Mouse (Mus musculus): ENCODE measurements at regions not wholly inside any gene's neighbourhood (a gene's known extent, or its start where the extent isn't known, plus 50 kb on each side); places are given as distances from the start of the nearest gene placed in this dataset.
A peak's percentile ranks its signal among the peaks of the same experiment; 100 is the strongest.

GRCm38 (mm10) chr3:148324911-148325621, 665.3 kb downstream of the Adgrl2 start:
- no peak for DNase-seq (ENCODE audit: low spot score in 2 of 2)

DNA sequence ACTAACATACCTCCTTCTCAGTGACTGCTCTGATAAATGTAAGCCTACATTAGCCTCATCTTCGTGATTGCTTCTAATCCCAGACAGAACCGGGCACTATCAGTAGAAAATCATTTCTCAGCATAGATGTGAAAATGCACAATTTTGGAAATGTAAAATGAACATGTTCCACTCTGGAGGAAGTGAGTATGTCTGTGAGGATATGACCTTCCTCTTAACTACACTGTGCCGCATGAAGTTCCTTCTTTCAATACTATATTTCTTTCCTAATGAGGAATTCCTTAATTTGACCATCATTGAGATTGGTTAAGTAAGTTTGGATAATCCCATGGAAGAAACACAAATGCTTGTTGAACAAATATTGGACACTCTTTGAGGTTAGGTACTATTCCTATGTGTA, 668.5 kb downstream of the Adgrl2 start:
- no peak for DNase-seq (ENCODE audit: low spot score in 2 of 2)

DNA sequence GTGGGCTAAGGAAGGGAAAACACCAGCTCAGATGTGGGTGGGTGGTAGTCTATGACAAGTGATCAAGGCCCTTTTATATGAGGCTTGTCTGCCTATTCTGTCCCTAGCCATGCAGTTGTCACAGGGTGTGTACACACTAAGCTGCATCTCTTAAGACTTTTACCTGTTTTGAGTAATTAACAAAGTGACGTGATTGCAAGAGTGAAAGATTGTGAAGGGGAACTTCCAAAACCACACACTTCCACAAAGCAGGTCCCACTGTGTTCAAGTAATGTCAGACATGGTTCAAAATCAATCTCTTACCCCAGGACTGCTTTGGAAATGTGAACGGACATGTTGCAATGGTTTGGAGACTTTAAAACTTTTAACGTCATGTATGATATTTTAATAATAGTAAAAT, 674.2 kb downstream of the Adgrl2 start:
- DNase-seq (ENCODE audit: low spot score in 2 of 2): no peak

GRCm38 (mm10) chr3:148315286-148315685, 675.1 kb downstream of the Adgrl2 start:
- no peak for DNase-seq (ENCODE audit: low spot score in 2 of 2)

- DNase-seq (ENCODE audit: low spot score in 2 of 2): no peak
Observed at GRCm38 (mm10) chr3:148295515-148295914, 694.8 kb downstream of the Adgrl2 start.

- DNase-seq (ENCODE audit: low spot score in 2 of 2): no peak
Observed at GRCm38 (mm10) chr3:148278978-148279377, 711.4 kb downstream of the Adgrl2 start.

GRCm38 (mm10) chr3:148272159-148272848, 718.1 kb downstream of the Adgrl2 start:
- DNase-seq (ENCODE audit: low spot score in 2 of 2): no peak

- DNase-seq (ENCODE audit: low spot score in 2 of 2): no peak
Observed at GRCm38 (mm10) chr3:148268812-148269211, 721.5 kb downstream of the Adgrl2 start.

DNA sequence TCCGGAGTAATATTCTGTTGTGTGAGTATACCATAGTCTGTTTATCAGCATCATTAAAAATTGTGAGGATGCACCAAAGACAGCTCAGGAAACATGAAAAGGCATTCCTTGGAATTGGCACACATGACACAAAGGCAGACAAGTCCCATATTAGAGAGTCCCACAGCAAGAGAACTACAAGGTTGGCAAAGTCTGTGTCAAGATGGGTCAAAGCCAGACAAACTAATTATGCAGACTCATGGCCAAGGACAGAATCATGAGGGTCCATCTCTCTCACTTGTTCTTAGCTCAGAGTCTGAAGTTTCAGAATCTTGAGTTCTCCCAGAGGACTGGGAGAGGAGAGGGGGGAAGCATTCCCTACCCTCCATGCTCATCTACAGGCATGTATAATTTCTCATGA, 731.1 kb downstream of the Adgrl2 start:
- no peak for DNase-seq (ENCODE audit: low spot score in 2 of 2)

- peak; percentile 2 to 66 for DNase-seq (ENCODE audit: low spot score in 2 of 2)
Observed at GRCm38 (mm10) chr3:148248617-148249016, 741.7 kb downstream of the Adgrl2 start.

GRCm38 (mm10) chr3:148246786-148247185, 743.6 kb downstream of the Adgrl2 start:
- DNase-seq (ENCODE audit: low spot score in 2 of 2): no peak

- DNase-seq (ENCODE audit: low spot score in 2 of 2): no peak
Observed at GRCm38 (mm10) chr3:148238093-148238492, 752.3 kb downstream of the Adgrl2 start.

GRCm38 (mm10) chr3:148237555-148237954, 752.8 kb downstream of the Adgrl2 start:
- no peak for DNase-seq (ENCODE audit: low spot score in 2 of 2)

DNA sequence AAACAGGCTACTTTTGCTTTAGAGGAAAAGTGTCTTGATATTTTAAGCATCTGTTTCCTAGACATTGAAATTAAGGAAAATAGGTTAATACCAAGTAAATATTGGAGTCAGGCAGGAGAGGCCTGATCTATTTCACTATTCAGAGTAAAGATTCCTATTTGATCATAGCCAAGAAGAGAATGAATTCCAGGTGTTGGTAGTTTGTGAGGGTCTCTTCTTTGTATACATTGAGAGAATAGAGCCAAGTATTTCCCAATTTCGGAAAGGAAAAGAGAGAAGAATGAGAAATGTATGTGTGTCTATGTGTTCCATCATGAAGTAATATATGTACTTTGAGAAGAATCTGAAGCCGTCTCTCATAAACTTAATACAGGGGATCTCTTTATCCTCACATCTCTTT, 756.7 kb downstream of the Adgrl2 start:
- DNase-seq (ENCODE audit: low spot score in 2 of 2): no peak

DNA sequence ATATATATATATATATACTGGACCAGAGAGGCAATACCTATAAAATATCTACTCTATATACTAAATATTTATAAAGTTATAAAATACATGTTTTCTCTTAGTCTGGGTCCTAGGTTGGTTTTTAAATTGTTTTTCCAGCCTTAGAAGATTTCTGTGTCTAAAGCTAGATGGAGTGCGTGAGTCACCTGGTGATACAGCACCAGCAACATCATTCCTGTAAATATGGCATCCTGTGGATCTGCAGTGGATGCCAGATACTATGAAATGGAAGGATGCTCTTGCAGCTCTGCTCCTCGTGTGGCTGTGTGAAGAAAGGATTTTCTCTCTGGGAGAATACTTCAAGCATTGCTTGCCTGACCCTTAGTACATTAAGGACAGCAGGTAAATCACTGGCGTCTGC, 761.2 kb downstream of the Adgrl2 start:
- no peak for DNase-seq (ENCODE audit: low spot score in 2 of 2)

DNA sequence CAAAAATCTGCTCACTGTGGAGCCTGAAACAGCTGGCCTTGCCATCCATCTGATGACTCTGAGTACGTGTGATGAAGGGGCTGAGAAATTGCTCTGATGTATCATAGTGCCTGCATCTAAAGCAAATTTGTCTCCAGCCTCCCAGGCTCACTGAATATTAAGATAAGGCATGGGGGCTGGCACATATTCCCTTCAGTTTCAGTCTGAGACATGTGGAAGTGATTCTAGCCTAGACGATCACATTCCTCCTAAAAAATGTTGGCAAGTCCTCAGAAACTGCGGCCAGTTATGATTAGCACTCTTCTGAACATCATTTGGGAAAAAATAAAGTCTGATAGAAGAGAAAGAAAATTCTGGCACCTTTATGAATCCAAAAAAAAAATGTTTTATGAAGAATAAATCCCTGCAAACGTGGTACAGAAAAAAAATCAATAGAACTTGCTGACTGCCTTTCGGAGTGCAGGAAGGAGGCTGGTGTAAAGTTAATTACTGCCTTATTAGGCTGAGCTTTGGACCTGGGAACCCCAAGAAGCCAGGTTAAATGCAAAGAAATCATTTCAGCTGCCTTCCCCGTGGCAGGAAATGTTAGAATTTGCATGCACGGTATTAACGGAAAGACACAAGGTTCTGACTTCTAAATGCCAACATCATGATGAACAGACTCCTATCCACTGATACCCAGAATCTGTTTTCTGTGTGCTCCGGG, 762.2 kb downstream of the Adgrl2 start:
- no peak for DNase-seq (ENCODE audit: low spot score in 2 of 2)

- no peak for DNase-seq (ENCODE audit: low spot score in 2 of 2)
Observed at GRCm38 (mm10) chr3:148220826-148221225, 769.5 kb downstream of the Adgrl2 start.

GRCm38 (mm10) chr3:148220024-148220590, 770.2 kb downstream of the Adgrl2 start:
- no peak for DNase-seq (ENCODE audit: low spot score in 2 of 2)

GRCm38 (mm10) chr3:148202148-148202547, 788.2 kb downstream of the Adgrl2 start:
- DNase-seq (ENCODE audit: low spot score in 2 of 2): no peak

GRCm38 (mm10) chr3:148186704-148187103, 803.7 kb downstream of the Adgrl2 start:
- no peak for DNase-seq (ENCODE audit: low spot score in 2 of 2)

DNA sequence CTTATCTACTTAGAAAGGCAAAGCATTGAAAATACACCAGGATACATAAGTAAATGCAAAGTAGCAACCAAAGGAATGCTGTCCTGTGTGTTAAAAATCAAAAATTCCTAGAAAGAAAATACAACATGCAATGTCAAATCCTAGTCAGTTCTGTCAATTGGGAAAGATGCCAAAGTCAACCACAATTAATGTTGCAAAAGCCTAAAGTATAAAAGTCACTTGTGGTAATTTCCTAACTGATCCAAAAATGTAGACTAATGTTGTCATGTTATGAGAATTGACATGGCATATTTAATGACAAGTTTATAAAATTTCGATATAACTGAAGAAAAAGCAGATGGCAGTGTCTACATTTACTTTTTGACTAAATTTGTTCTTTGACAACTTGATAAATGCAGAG, 822.8 kb downstream of the Adgrl2 start:
- DNase-seq (ENCODE audit: low spot score in 2 of 2): no peak

- no peak for DNase-seq (ENCODE audit: low spot score in 2 of 2)
Observed at GRCm38 (mm10) chr3:148159059-148159458, 831.3 kb downstream of the Adgrl2 start.

Measured in urinary bladder, postnatal 36 days (tissue).